Comparison of ENCODE assay signal across 8 mouse cellular contexts in the genomic region with DNA sequence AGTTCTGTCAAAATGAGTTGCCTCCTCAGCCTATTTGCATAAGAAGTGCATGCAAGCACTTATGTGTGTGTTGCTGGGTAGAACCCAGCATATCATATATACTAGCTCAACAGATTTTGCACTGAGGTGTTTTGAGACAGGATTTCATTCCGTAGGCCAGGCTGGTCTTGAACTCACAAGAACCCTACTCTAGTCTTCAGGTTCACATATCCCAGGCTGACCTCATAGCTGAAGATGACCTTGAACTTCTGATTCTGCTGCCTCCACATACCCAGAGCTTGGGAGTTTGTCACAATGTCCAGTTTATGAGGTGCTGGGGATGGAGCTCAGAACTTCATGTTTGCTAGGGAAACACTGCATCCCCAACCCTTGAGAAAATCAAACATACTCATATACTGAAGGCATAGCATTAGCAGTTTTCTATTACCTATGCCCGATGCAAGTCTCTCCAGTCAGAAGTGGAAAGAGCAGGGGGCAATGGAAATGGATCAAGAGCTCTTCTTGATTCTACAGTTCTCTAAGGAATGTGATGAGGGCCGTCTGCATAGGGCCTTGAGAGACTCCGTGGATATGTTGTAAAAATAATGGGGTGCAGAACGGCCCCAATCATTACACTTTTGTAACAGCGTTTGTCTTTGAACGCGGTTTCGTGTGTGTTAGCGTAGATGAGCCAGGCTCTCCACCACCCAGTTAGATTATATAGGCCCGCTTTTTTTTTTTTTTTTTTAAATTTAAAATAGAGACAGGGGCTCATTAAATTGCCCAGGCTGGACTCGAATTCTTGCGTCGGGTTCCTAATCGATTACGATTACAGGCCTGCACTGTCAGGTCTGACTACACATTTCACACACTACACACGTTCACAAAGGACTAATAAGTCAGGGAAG. TPM values are rescaled to one million over a fixed set of nuclear protein-coding genes. Genes with fewer than 3 reads are reported as not detected.
DNase-seq lines count a peak whose midpoint lies in the region; ATAC-seq and TF ChIP-seq lines count a peak whose summit lies in the region.

No protein-coding gene starts in this region.

- WGBS in kidney, adult 2 months: 11% methylated on average over 17 of the region's 17 CpGs
- WGBS in heart, embryonic 16.5 days: 12% methylated on average over 17 of the region's 17 CpGs
- WGBS in midbrain, embryonic 12.5 days: 13% methylated on average over 17 of the region's 17 CpGs

- H3K4me2 ChIP-seq in heart, embryonic 16.5 days (ENCODE audit: low read depth, low read length): peak overlapping the region; percentile 65
- peak overlapping the region; percentile 51 for H3K4me2 ChIP-seq in midbrain, embryonic 12.5 days (replicated peaks)

- peak; percentile 1; the same call in 1 of the 2 replicates for ATAC-seq in heart, embryonic 16.5 days (replicated peaks; ENCODE audit: extremely low read depth, insufficient read depth, low FRiP score)
- ATAC-seq in midbrain, embryonic 12.5 days (ENCODE audit: low FRiP score, low read depth): no peak; the same call in 1 of the 2 replicates

- H3K9me3 ChIP-seq in MEL (replicated peaks; ENCODE audit: insufficient read depth, low read length): no peaks in the 10 kb centered on the region
- H3K9me3 ChIP-seq in heart, embryonic 16.5 days (replicated peaks; ENCODE audit: control insufficient read depth, low read length): no peaks in the 10 kb centered on the region
- no peaks in the 10 kb centered on the region for H3K9me3 ChIP-seq in midbrain, embryonic 12.5 days

- H3K27me3 ChIP-seq in kidney, adult 2 months (replicated peaks; ENCODE audit: control insufficient read depth, insufficient read depth, low read length): no peaks in the 10 kb centered on the region
- H3K27me3 ChIP-seq in MEL (ENCODE audit: control insufficient read depth in 1 of 2, insufficient read depth in 2 of 2, low read length in 2 of 2): no peaks in the 10 kb centered on the region
- H3K27me3 ChIP-seq in heart, embryonic 16.5 days (ENCODE audit: control insufficient read depth, insufficient read depth, low read length): no peaks in the 10 kb centered on the region
- 0 out of 2 replicates have a peak, but pooled peaks cover 4% of the 10 kb centered on the region for H3K27me3 ChIP-seq in midbrain, embryonic 12.5 days

- TF ChIP-seq RAD21 in MEL (IDR thresholded peaks at IDR 0.05; ENCODE audit: low read depth, low read length): no peak

- TF ChIP-seq POLR2A in kidney, adult 2 months (IDR thresholded peaks at IDR 0.05; ENCODE audit: low read depth, low read length): no peak
- TF ChIP-seq POLR2A in MEL (IDR thresholded peaks at IDR 0.05; ENCODE audit: control insufficient read depth in 1 of 2, insufficient read depth in 1 of 2, low read depth in 1 of 2, low read length in 2 of 2, poor library complexity in 1 of 2): peak; percentile 34 to 90; a peak in 2 of 4 replicates

- no peak for DNase-seq in kidney, adult 2 months
- no peak for DNase-seq in kidney, postnatal 4 days
- DNase-seq in MEL (ENCODE audit: low read depth, low spot score): no peak
- no peak for DNase-seq in adrenal gland, postnatal 14 days
- no peak for DNase-seq in ovary, postnatal 36 days (ENCODE audit: low spot score)
- no peak for DNase-seq in yolk sac, embryonic 10.5 days (ENCODE audit: low spot score)

- H3K4me1 ChIP-seq in kidney, adult 2 months (ENCODE audit: control insufficient read depth, insufficient read depth, low read length): peaks cover 6% of the 10 kb centered on the region; the same call in 1 of the 2 replicates
- H3K4me1 ChIP-seq in MEL (ENCODE audit: control insufficient read depth in 1 of 2, insufficient read depth in 2 of 2, low read length in 2 of 2): peaks cover 0 to 13% of the 10 kb centered on the region in 2 experiments; a peak in 2 of 4 replicates
- H3K4me1 ChIP-seq in heart, embryonic 16.5 days (ENCODE audit: control insufficient read depth, insufficient read depth, low read length): peaks cover 17% of the 10 kb centered on the region
- H3K4me1 ChIP-seq in midbrain, embryonic 12.5 days: peaks cover 39% of the 10 kb centered on the region

- peaks cover 5% of the 10 kb centered on the region for H3K36me3 ChIP-seq in kidney, adult 2 months (ENCODE audit: control insufficient read depth, insufficient read depth, low read length)
- peaks cover 12 to 26% of the 10 kb centered on the region in 2 experiments for H3K36me3 ChIP-seq in MEL (ENCODE audit: control insufficient read depth in 1 of 2, insufficient read depth in 2 of 2, low read length in 2 of 2)
- H3K36me3 ChIP-seq in heart, embryonic 16.5 days (ENCODE audit: control insufficient read depth, insufficient read depth): peaks cover 31% of the 10 kb centered on the region
- peaks cover 30% of the 10 kb centered on the region for H3K36me3 ChIP-seq in midbrain, embryonic 12.5 days

- no peak overlapping the region; the same call in 1 of the 2 replicates for H3K27ac ChIP-seq in kidney, adult 2 months (ENCODE audit: insufficient read depth, low read depth, low read length)
- peak overlapping the region; percentile 92 for H3K27ac ChIP-seq in MEL (ENCODE audit: control insufficient read depth, low read depth, low read length)
- peak overlapping the region; percentile 86 for H3K27ac ChIP-seq in heart, embryonic 16.5 days (ENCODE audit: low read length)
- H3K27ac ChIP-seq in midbrain, embryonic 12.5 days (replicated peaks): peak overlapping the region; percentile 87

- peaks cover 25% of the 10 kb centered on the region for H3K79me2 ChIP-seq in MEL (ENCODE audit: control insufficient read depth, insufficient read depth, low read length, poor library complexity)

- H3K9ac ChIP-seq in MEL (ENCODE audit: control insufficient read depth, low read depth, low read length, poor library complexity, severe bottlenecking): peak overlapping the region; percentile 89
- peak overlapping the region; percentile 75 for H3K9ac ChIP-seq in heart, embryonic 16.5 days (ENCODE audit: low read length)
- peak overlapping the region; percentile 55 for H3K9ac ChIP-seq in midbrain, embryonic 12.5 days (replicated peaks)

- TF ChIP-seq EP300 in MEL (IDR thresholded peaks at IDR 0.05; ENCODE audit: low read depth in 1 of 2, low read length in 2 of 2): no peak

- no peak for TF ChIP-seq CTCF in kidney, adult 2 months (conservative IDR thresholded peaks at IDR 0.05; ENCODE audit: insufficient read depth, insufficient read length, low read depth, low read length)
- TF ChIP-seq CTCF in MEL (IDR thresholded peaks at IDR 0.05 in 2 of 3, conservative IDR thresholded peaks at IDR 0.05 in 1 of 3; ENCODE audit: control insufficient read depth in 1 of 3, insufficient read depth in 1 of 3, low read depth in 2 of 3, low read length in 3 of 3, poor library complexity in 1 of 3, severe bottlenecking in 1 of 3): no peak

- H3K4me3 ChIP-seq in kidney, adult 2 months (ENCODE audit: insufficient read depth, low read depth, low read length): peak overlapping the region; percentile 63
- peak overlapping the region; percentile 25 to 44 for H3K4me3 ChIP-seq in MEL (ENCODE audit: control insufficient read depth in 1 of 2, insufficient read depth in 1 of 2, low read depth in 2 of 2, low read length in 2 of 2)
- peak overlapping the region; percentile 54 for H3K4me3 ChIP-seq in heart, embryonic 16.5 days (ENCODE audit: low read length)
- H3K4me3 ChIP-seq in midbrain, embryonic 12.5 days: peak overlapping the region; percentile 72

TF ChIP-seq in MEL, 35 proteins besides CTCF, POLR2A, EP300 and RAD21 (continues in another document):
- TF ChIP-seq TBP (IDR thresholded peaks at IDR 0.05; ENCODE audit: low read depth, low read length): 0 out of 2 replicates have a peak, but pooled peaks have one; percentile 11
- no peak for TF ChIP-seq RCOR1 (IDR thresholded peaks at IDR 0.05; ENCODE audit: low read depth, low read length)
- no peak for TF ChIP-seq BHLHE40 (IDR thresholded peaks at IDR 0.05; ENCODE audit: borderline replicate concordance, low read depth, low read length)
- TF ChIP-seq CHD2 (IDR thresholded peaks at IDR 0.05; ENCODE audit: low read length): no peak
- TF ChIP-seq KAT2A (conservative IDR thresholded peaks at IDR 0.05; ENCODE audit: low read depth, low read length): no peak

RNA-seq across cellular contexts. Expression of gene Trpv2, which starts 27.7 kb away (rescaled TPM):
- 2.6 and 4.1 TPM in 2 replicates for polyA plus RNA-seq in kidney, adult 2 months (2012; rRNA removed)
- total RNA-seq in MEL (2012; rRNA removed): 30.4 and 32.0 TPM in 2 replicates
- polyA plus RNA-seq in MEL (2012; ENCODE audit: insufficient read depth in 1 of 2, insufficient read length in 2 of 2, low read depth in 1 of 2, low replicate concordance in 2 of 2, missing spikeins in 1 of 2): 10 to 100 TPM in 1 of 2 experiments, not detected in 1; 30.0 TPM
- 6.1 and 6.8 TPM in 2 replicates for polyA plus RNA-seq in heart, embryonic 16.5 days (2015; fragmentation: Nextera tagmentation; extraction: Ambion mirVana)
- 10.9 and 12.7 TPM in 2 replicates for polyA plus RNA-seq in midbrain, embryonic 12.5 days (2016; fragmentation: Nextera tagmentation; extraction: Ambion mirVana)
- 3.8 and 5.1 TPM in 2 replicates for total RNA-seq in adrenal gland, postnatal 14 days (2021)

RNA-seq across cellular contexts. Expression of gene Lrrc75a, which starts 46.3 kb away (rescaled TPM):
- polyA plus RNA-seq in kidney, adult 2 months (2012; rRNA removed): 7.8 and 8.0 TPM in 2 replicates
- 6.0 and 7.0 TPM in 2 replicates for total RNA-seq in MEL (2012; rRNA removed)
- polyA plus RNA-seq in MEL (2012; ENCODE audit: insufficient read depth in 1 of 2, insufficient read length in 2 of 2, low read depth in 1 of 2, low replicate concordance in 2 of 2, missing spikeins in 1 of 2): 1 to 10 TPM in 1 of 2 experiments, not detected in 1; 8.9 TPM
- 11.4 and 15.2 TPM in 2 replicates for polyA plus RNA-seq in heart, embryonic 16.5 days (2015; fragmentation: Nextera tagmentation; extraction: Ambion mirVana)
- 12.8 and 16.6 TPM in 2 replicates for polyA plus RNA-seq in midbrain, embryonic 12.5 days (2016; fragmentation: Nextera tagmentation; extraction: Ambion mirVana)
- 28.7 and 31.7 TPM in 2 replicates for total RNA-seq in adrenal gland, postnatal 14 days (2021)

RNA-seq across cellular contexts. Expression of gene Mmgt2, which starts 46.5 kb away (rescaled TPM):
- polyA plus RNA-seq in kidney, adult 2 months (2012; rRNA removed): 24.0 and 33.1 TPM in 2 replicates
- total RNA-seq in MEL (2012; rRNA removed): 21.8 and 24.1 TPM in 2 replicates
- polyA plus RNA-seq in MEL (2012; ENCODE audit: insufficient read depth in 1 of 2, insufficient read length in 2 of 2, low read depth in 1 of 2, low replicate concordance in 2 of 2, missing spikeins in 1 of 2): 10 to 100 TPM in 1 of 2 experiments, not detected in 1; 51.9 TPM
- polyA plus RNA-seq in heart, embryonic 16.5 days (2015; fragmentation: Nextera tagmentation; extraction: Ambion mirVana): 48.8 and 49.0 TPM in 2 replicates
- 36.4 and 39.9 TPM in 2 replicates for polyA plus RNA-seq in midbrain, embryonic 12.5 days (2016; fragmentation: Nextera tagmentation; extraction: Ambion mirVana)
- total RNA-seq in adrenal gland, postnatal 14 days (2021): 26.6 and 35.7 TPM in 2 replicates

RNA-seq across cellular contexts. Expression of gene Ubb, which starts 51.0 kb away (rescaled TPM):
- polyA plus RNA-seq in kidney, adult 2 months (2012; rRNA removed): 1,891 and 2,089 TPM in 2 replicates
- 1,877 and 1,965 TPM in 2 replicates for total RNA-seq in MEL (2012; rRNA removed)
- 1,000 to 10,000 TPM in 1 of 2 experiments, not detected in 1; 1,800 TPM for polyA plus RNA-seq in MEL (2012; ENCODE audit: insufficient read depth in 1 of 2, insufficient read length in 2 of 2, low read depth in 1 of 2, low replicate concordance in 2 of 2, missing spikeins in 1 of 2)
- polyA plus RNA-seq in heart, embryonic 16.5 days (2015; fragmentation: Nextera tagmentation; extraction: Ambion mirVana): 2,482 and 2,483 TPM in 2 replicates
- 3,778 and 3,810 TPM in 2 replicates for polyA plus RNA-seq in midbrain, embryonic 12.5 days (2016; fragmentation: Nextera tagmentation; extraction: Ambion mirVana)
- total RNA-seq in adrenal gland, postnatal 14 days (2021): 1,185 and 1,189 TPM in 2 replicates
